Mouse (Mus musculus) stomach, postnatal 0 days (tissue): ENCODE measurements around the gene Flywch2. TPM values are rescaled to one million over a fixed set of nuclear protein-coding genes. Genes with fewer than 3 reads are reported as not detected.

ENCODE experiments used
- ATAC-seq: fragments of 200-750 bp; cut with Nextera tagmentation; 2 replicates; pipeline ENCODE4 v1.8.0; 2017; ENCODE audit not compliant: low FRiP score, low TSS enrichment
- DNase-seq: peaks from one replicate; pipeline ENCODE4 v3.0.0-alpha.2; 2016; ENCODE audit warnings: low spot score
- H3K27ac ChIP-seq: fragments of 300-500 bp; sonication (generic); replicated peaks from 2 replicates; pipeline ENCODE4 v1.5.1; 2014; ENCODE audit warnings: mild to moderate bottlenecking, control low read depth
- H3K27me3 ChIP-seq: fragments of 300-500 bp; sonication (generic); 2 replicates; pipeline ENCODE4 v1.6.1; 2014; ENCODE audit warnings: low read length; ENCODE audit not compliant: control insufficient read depth, insufficient read depth
- H3K36me3 ChIP-seq: fragments of 300-500 bp; sonication (generic); 2 replicates; pipeline ENCODE4 v1.6.1; 2014; ENCODE audit warnings: low read length, mixed read lengths; ENCODE audit not compliant: control insufficient read depth, insufficient read depth
- H3K4me1 ChIP-seq: fragments of 300-500 bp; sonication (generic); replicated peaks from 2 replicates; pipeline ENCODE4 v1.6.1; 2014; ENCODE audit warnings: antibody characterized with exemption; ENCODE audit not compliant: control insufficient read depth, insufficient read depth
- H3K4me2 ChIP-seq: fragments of 300-500 bp; sonication (generic); replicated peaks from 2 replicates; pipeline ENCODE4 v1.6.1; 2014; ENCODE audit warnings: low read depth, mild to moderate bottlenecking, control low read depth, moderate library complexity
- H3K4me3 ChIP-seq: fragments of 300-500 bp; sonication (generic); 2 replicates; pipeline ENCODE4 v1.5.1; 2014; ENCODE audit warnings: low read depth, low read length, control low read depth
- H3K9ac ChIP-seq: fragments of 300-500 bp; sonication (generic); 2 replicates; pipeline ENCODE4 v1.6.1; 2014; ENCODE audit warnings: mild to moderate bottlenecking, low read length, control low read depth, mixed read lengths
- H3K9me3 ChIP-seq: fragments of 300-500 bp; sonication (generic); 2 replicates; pipeline ENCODE4 v1.6.1; 2016; ENCODE audit warnings: low read length; ENCODE audit not compliant: control insufficient read depth
- CTCF ChIP-seq: IDR thresholded peaks from 2 replicates; pipeline ENCODE4 v1.5.1; 2016; ENCODE audit warnings: antibody characterized with exemption, low read depth, mild to moderate bottlenecking, moderate library complexity
- EP300 ChIP-seq: optimal IDR thresholded peaks from 2 replicates; pipeline ENCODE3; 2016; ENCODE audit warnings: antibody characterized with exemption
- WGBS: fragments of 180-500 bp; shearing (Covaris S2); extraction: QIAGEN DNeasy Blood & Tissue Kit; methylation state at CpG from one replicate; pipeline ENCODE4 v1.1.7; 2014; 5-methylcytosine and 5-hydroxymethylcytosine counted together
- polyA plus RNA-seq: library from polyadenylated mRNA; unstranded; fragments of >200 nt; fragmentation: Nextera tagmentation; extraction: Ambion mirVana; gene quantifications from 2 replicates; pipeline ENCODE4 v1.2.1, GENCODE M21; 2015

The Flywch2 gene
- polyA plus RNA-seq, 1 experiment from 2014 or later, result 15.9 TPM

- Histone ChIP-seq H3K27me3 (no peaks in the 10 kb centered on the region), H3K9ac (no peak overlapping the region), H3K27ac (no peak overlapping the region), H3K4me3 (no peak overlapping the region), H3K4me1 (no peaks in the 10 kb centered on the region), H3K4me2 (no peak overlapping the region), H3K9me3 (peaks cover 7% of the 10 kb centered on the region; the same call in 1 of the 2 replicates), H3K36me3 (peaks cover 73% of the 10 kb centered on the region)
- DNase-seq, result no peak
- no peak for ATAC-seq
- TF ChIP-seq EP300, result no peak
- TF ChIP-seq CTCF, result no peak
- 98% methylated on average over 16 of the region's 16 CpGs for WGBS
Observed at GRCm38 (mm10) chr17:23815641-23816040, 29.8 kb upstream of the Flywch2 start.

- WGBS, result 82% methylated on average over 3 of the region's 3 CpGs
- no peak for ATAC-seq
- H3K9ac ChIP-seq, result no peak overlapping the region
- H3K4me3 ChIP-seq, result no peak overlapping the region
- H3K27ac ChIP-seq, result no peak overlapping the region
- H3K9me3 ChIP-seq, result no peaks in the 10 kb centered on the region
- DNase-seq, result no peak
- H3K4me2 ChIP-seq, result no peak overlapping the region
- peaks cover 30% of the 10 kb centered on the region for H3K36me3 ChIP-seq
- H3K27me3 ChIP-seq, result no peaks in the 10 kb centered on the region
- H3K4me1 ChIP-seq, result peaks cover 3% of the 10 kb centered on the region; the same call in 1 of the 2 replicates
- TF ChIP-seq CTCF (no peak), EP300 (no peak)
Observed at GRCm38 (mm10) chr17:23807918-23808317, 22.0 kb upstream of the Flywch2 start.

GRCm38 (mm10) chr17:23806867-23807266 is 21.0 kb upstream of the Flywch2 start:
- H3K27ac ChIP-seq, result no peak overlapping the region
- peaks cover 3% of the 10 kb centered on the region; the same call in 1 of the 2 replicates for H3K4me1 ChIP-seq
- WGBS, result 50% methylated on average over 25 of the region's 25 CpGs
- H3K9me3 ChIP-seq, result no peaks in the 10 kb centered on the region
- peaks cover 25% of the 10 kb centered on the region for H3K36me3 ChIP-seq
- H3K27me3 ChIP-seq, result no peaks in the 10 kb centered on the region
- peak overlapping the region; percentile 46 for H3K4me2 ChIP-seq
- H3K9ac ChIP-seq, result peak overlapping the region; percentile 18; the same call in 1 of the 2 replicates
- TF ChIP-seq EP300 (no peak), CTCF (peak; percentile 60)
- ATAC-seq (no peak), DNase-seq (peak; percentile 71)
- peak overlapping the region; percentile 12; the same call in 1 of the 2 replicates for H3K4me3 ChIP-seq

- WGBS, result under 1% methylated on average over 8 of the region's 8 CpGs
- Histone ChIP-seq H3K9me3 (no peaks in the 10 kb centered on the region), H3K4me3 (peak overlapping the region; percentile 97), H3K4me2 (peak overlapping the region; percentile 65), H3K27ac (no peak overlapping the region; the same call in 1 of the 2 replicates), H3K27me3 (no peaks in the 10 kb centered on the region), H3K4me1 (peaks cover 3% of the 10 kb centered on the region; the same call in 1 of the 2 replicates), H3K36me3 (peaks cover 10% of the 10 kb centered on the region), H3K9ac (peak overlapping the region; percentile 97)
- TF ChIP-seq EP300 (no peak), CTCF (no peak)
- ATAC-seq (no peak), DNase-seq (no peak)
Observed at GRCm38 (mm10) chr17:23804426-23805085, 18.7 kb upstream of the Flywch2 start.

- Histone ChIP-seq H3K4me1 (peaks cover 3% of the 10 kb centered on the region; the same call in 1 of the 2 replicates), H3K9ac (peak overlapping the region; percentile 97), H3K27me3 (no peaks in the 10 kb centered on the region), H3K4me3 (peak overlapping the region; percentile 97), H3K36me3 (peaks cover 5% of the 10 kb centered on the region), H3K4me2 (peak overlapping the region; percentile 65), H3K27ac (peak overlapping the region; percentile 98), H3K9me3 (no peaks in the 10 kb centered on the region)
- under 1% methylated on average over 34 of the region's 83 CpGs for WGBS
- TF ChIP-seq CTCF (no peak), EP300 (no peak)
- DNase-seq, result peak; percentile 93
- ATAC-seq, result peak; percentile 66
Observed at GRCm38 (mm10) chr17:23803366-23804041, 17.6 kb upstream of the Flywch2 start.
